Mouse (Mus musculus) kidney, adult 2 months (tissue): Measurements from ENCODE around the gene D130043K22Rik.

ENCODE experiments used
- CTCF ChIP-seq: fragments of 200-500 bp; conservative IDR thresholded peaks from 2 replicates; pipeline ENCODE4 v1.5.1; 2011; ENCODE audit warnings: low read depth, mild to moderate bottlenecking, control low read depth, low read length, moderate library complexity, mixed read lengths; ENCODE audit not compliant: insufficient read depth, insufficient read length
- POLR2A ChIP-seq: fragments of 200-500 bp; IDR thresholded peaks from one replicate; pipeline ENCODE4 v1.6.1; 2011; ENCODE audit warnings: low read depth, low read length, control low read depth

GRCm38 (mm10) chr13:24915831-24916230 lies 70.9 kb downstream of the D130043K22Rik start:
- TF ChIP-seq CTCF (no peak), POLR2A (no peak)
